ENCODE assay signal across 14 mouse cellular contexts in the genomic region with DNA sequence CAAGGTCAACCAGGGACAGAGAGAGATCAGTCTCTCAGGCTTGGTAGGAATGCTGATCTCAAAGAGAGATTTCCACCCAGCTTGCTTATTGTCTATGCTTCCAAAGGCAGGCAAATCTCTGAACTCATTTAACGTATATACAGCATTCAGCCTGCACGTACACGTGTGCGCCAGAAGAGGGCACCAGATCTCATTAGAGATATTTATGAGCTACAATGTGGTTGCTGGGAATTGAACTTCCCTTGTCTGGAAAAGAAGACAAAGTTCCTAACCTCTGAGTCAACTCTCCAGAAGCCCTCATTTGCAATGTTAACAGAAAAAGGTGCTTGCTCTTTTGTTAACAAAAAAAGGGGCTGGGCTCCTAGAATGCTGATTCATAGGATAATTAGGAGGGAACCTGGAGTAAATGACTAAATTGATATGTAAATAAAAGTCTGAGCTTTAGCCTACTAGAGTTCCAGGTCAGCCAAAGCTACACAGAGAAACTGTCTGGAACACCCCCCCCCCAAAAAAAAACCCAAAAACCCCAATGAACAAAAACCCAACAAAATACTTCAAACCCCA. TPM values are rescaled to one million over a fixed set of nuclear protein-coding genes. Genes with fewer than 3 reads are reported as not detected.
DNase-seq lines count a peak whose midpoint lies in the region; ATAC-seq and TF ChIP-seq lines count a peak whose summit lies in the region.
"Had no signal": no experiment of that assay in that cellular context is flagged by ENCODE, and none has a peak within 500 bp of the region (broad histone marks: within the 10 kb centered on the region; RNA-seq: fewer than 3 reads in every experiment).

No protein-coding gene starts in this region.

- no peak overlapping the region for H3K27ac ChIP-seq in gastrocnemius, adult 2 months
- H3K27ac ChIP-seq in forebrain, postnatal 0 days (ENCODE audit: low read depth, low read length) = no peak overlapping the region
- H3K27ac ChIP-seq: forebrain, embryonic 13.5 days; midbrain, embryonic 15.5 days had no signal

- WGBS in forebrain, postnatal 0 days = 70% methylated on average over 4 of the region's 4 CpGs

- H3K4me2 ChIP-seq in forebrain, postnatal 0 days (ENCODE audit: low read depth) = no peak overlapping the region
- H3K4me2 ChIP-seq: forebrain, embryonic 13.5 days; midbrain, embryonic 15.5 days had no signal

- H3K9me3 ChIP-seq in forebrain, postnatal 0 days (ENCODE audit: low read length) = no peaks in the 10 kb centered on the region
- H3K9me3 ChIP-seq: G1E; midbrain, embryonic 15.5 days had no signal

- ATAC-seq in erythroblast, adult 5-6 weeks (replicated peaks; ENCODE audit: low FRiP score, poor library complexity, severe bottlenecking) = peak; percentile 82
- no peak for ATAC-seq in forebrain, postnatal 0 days
- ATAC-seq: forebrain, embryonic 13.5 days; midbrain, embryonic 15.5 days had no signal

- H3K4me3 ChIP-seq in gastrocnemius, adult 2 months = no peak overlapping the region
- H3K4me3 ChIP-seq in forebrain, postnatal 0 days (ENCODE audit: low read depth, low read length) = no peak overlapping the region
- H3K4me3 ChIP-seq: forebrain, embryonic 13.5 days; midbrain, embryonic 15.5 days had no signal

- TF ChIP-seq CTCF in gastrocnemius, adult 2 months (IDR thresholded peaks at IDR 0.05) = peak; percentile 26; the same call in 1 of the 2 replicates
- no peak for TF ChIP-seq CTCF in forebrain, postnatal 0 days (IDR thresholded peaks at IDR 0.05; ENCODE audit: low read depth)

- DNase-seq in gastrocnemius, adult 2 months = no peak
- no peak for DNase-seq in gastrocnemius, postnatal 25 days
- DNase-seq in thymus, postnatal 14 days = peak; percentile 15
- no peak for DNase-seq in thymus, adult 18-20 months
- DNase-seq in splenic B cell, adult 2 months (ENCODE audit: low read depth, low spot score) = peak; percentile 40
- no peak for DNase-seq in adrenal gland, adult 2 months
- DNase-seq in forebrain, postnatal 0 days = no peak
- DNase-seq: adrenal gland, postnatal 14 days; cerebellum, postnatal 14 days had no signal

- H3K36me3 ChIP-seq in splenic B cell, adult 2 months (ENCODE audit: control insufficient read depth, insufficient read depth, low read length, poor library complexity, severe bottlenecking) = no peaks in the 10 kb centered on the region; the same call in 1 of the 2 replicates
- H3K36me3 ChIP-seq in forebrain, postnatal 0 days (ENCODE audit: insufficient read depth) = no peaks in the 10 kb centered on the region
- H3K36me3 ChIP-seq: G1E; midbrain, embryonic 15.5 days had no signal

- no peaks in the 10 kb centered on the region for H3K4me1 ChIP-seq in forebrain, postnatal 0 days (ENCODE audit: insufficient read depth)
- H3K4me1 ChIP-seq: forebrain, embryonic 13.5 days; midbrain, embryonic 15.5 days had no signal

- intact Hi-C loops in gastrocnemius, adult 2 months (cut with DNase I) = no loop called here

- no peaks in the 10 kb centered on the region for H3K27me3 ChIP-seq in splenic B cell, adult 2 months (ENCODE audit: control insufficient read depth, insufficient read depth, low read length, poor library complexity, severe bottlenecking)
- H3K27me3 ChIP-seq in forebrain, postnatal 0 days (ENCODE audit: insufficient read depth, low read length) = no peaks in the 10 kb centered on the region
- H3K27me3 ChIP-seq: forebrain, embryonic 13.5 days; midbrain, embryonic 15.5 days had no signal

- H3K9ac ChIP-seq in forebrain, postnatal 0 days = no peak overlapping the region
- H3K9ac ChIP-seq: forebrain, embryonic 13.5 days; midbrain, embryonic 15.5 days had no signal

RNA-seq across cellular contexts. Expression of gene Nufip2, which starts 12.4 kb away (rescaled TPM):
- total RNA-seq in gastrocnemius, adult 2 months (2021) = 10 to 100 TPM; 36.9 to 43.8 TPM
- total RNA-seq in gastrocnemius, postnatal 25 days (2021) = 10 to 100 TPM; 34.7 to 37.3 TPM
- 17.8 and 29.8 TPM in 2 replicates for total RNA-seq in erythroblast, adult 5-6 weeks (2015; ENCODE audit: low replicate concordance)
- 21.2 and 25.6 TPM in 2 replicates for total RNA-seq in erythroblast, adult 5-6 weeks (2017; ENCODE audit: low replicate concordance)
- total RNA-seq in adrenal gland, adult 2 months (2021) = 100 to 1,000 TPM in 1 of 2 experiments, 10 to 100 TPM in 1; 63.7 to 111 TPM
- 21.9 and 25.4 TPM in 2 replicates for polyA plus RNA-seq in adrenal gland, adult 2 months (2012; rRNA removed)
- total RNA-seq in forebrain, postnatal 0 days (2014; rRNA removed) = 42.9 and 52.0 TPM in 2 replicates
- polyA plus RNA-seq in forebrain, postnatal 0 days (2015; fragmentation: Nextera tagmentation; extraction: Ambion mirVana) = 1.7 and 3.0 TPM in 2 replicates

RNA-seq across cellular contexts. Expression of gene Cryba1, which starts 51.6 kb away (rescaled TPM):
- total RNA-seq in gastrocnemius, adult 2 months (2021) = not detected
- not detected for total RNA-seq in gastrocnemius, postnatal 25 days (2021)
- total RNA-seq in erythroblast, adult 5-6 weeks (2015; ENCODE audit: low replicate concordance) = not detected in 2 replicates
- not detected in 2 replicates for total RNA-seq in erythroblast, adult 5-6 weeks (2017; ENCODE audit: low replicate concordance)
- not detected for total RNA-seq in adrenal gland, adult 2 months (2021)
- not detected in 2 replicates for polyA plus RNA-seq in adrenal gland, adult 2 months (2012; rRNA removed)
- total RNA-seq in forebrain, postnatal 0 days (2014; rRNA removed) = 0.23 and 0.95 TPM in 2 replicates
- 0.41 and 0.88 TPM in 2 replicates for polyA plus RNA-seq in forebrain, postnatal 0 days (2015; fragmentation: Nextera tagmentation; extraction: Ambion mirVana)
- total RNA-seq: adrenal gland, postnatal 14 days had no signal
- polyA plus RNA-seq: G1E; liver, embryonic 16.5 days had no signal

Comparison
In these comparisons a context has a peak if more than half of its experiments do, and no peak if none do; other contexts are left out.
1. DNase-seq: peak in thymus, postnatal 14 days (single experiment) and splenic B cell, adult 2 months (single experiment); none in gastrocnemius, adult 2 months (single experiment), gastrocnemius, postnatal 25 days (single experiment), thymus, adult 18-20 months (0 of 2), adrenal gland, adult 2 months (single experiment) and forebrain, postnatal 0 days (single experiment).